Mouse (Mus musculus) small intestine, adult 2 months (tissue): ENCODE results near the gene Rngtt.

Experiments
- CTCF ChIP-seq: fragments of 200-500 bp; IDR thresholded peaks from 2 replicates; pipeline ENCODE4 v1.5.1; 2012; ENCODE audit warnings: low read depth, mild to moderate bottlenecking, control low read depth, inconsistent platforms, low read length, moderate library complexity, mixed read lengths; ENCODE audit not compliant: insufficient replicate concordance, insufficient read length; ENCODE audit errors: extremely low read depth
- POLR2A ChIP-seq: fragments of 200-500 bp; IDR thresholded peaks from 2 replicates; pipeline ENCODE4 v1.6.1; 2012; ENCODE audit warnings: low read depth, mild to moderate bottlenecking, control low read depth, inconsistent platforms, low read length, moderate library complexity

DNA sequence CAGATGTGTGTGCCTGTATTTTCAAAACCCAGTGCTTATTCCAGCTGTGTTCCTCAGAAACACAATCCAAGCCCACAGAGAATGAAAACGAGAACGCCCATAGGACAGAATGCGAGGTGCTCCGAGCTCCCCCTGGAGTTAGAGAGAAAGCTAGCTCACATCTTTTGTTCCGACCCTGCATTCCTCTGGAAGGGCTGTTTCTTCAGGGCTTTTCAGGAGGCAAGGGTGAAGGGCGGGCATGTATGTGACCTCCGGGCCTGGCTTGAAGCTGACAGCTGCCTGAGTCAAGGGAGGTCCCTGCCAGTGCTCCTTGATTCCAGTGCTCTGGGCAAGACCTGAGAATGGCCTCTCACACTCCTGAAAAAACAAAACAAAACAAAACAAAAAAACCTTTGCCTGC, 216.0 kb downstream of the Rngtt start:
- TF ChIP-seq POLR2A (no peak), CTCF (no peak)
